27 mouse cellular contexts compared by ENCODE assay signal in the genomic region with DNA sequence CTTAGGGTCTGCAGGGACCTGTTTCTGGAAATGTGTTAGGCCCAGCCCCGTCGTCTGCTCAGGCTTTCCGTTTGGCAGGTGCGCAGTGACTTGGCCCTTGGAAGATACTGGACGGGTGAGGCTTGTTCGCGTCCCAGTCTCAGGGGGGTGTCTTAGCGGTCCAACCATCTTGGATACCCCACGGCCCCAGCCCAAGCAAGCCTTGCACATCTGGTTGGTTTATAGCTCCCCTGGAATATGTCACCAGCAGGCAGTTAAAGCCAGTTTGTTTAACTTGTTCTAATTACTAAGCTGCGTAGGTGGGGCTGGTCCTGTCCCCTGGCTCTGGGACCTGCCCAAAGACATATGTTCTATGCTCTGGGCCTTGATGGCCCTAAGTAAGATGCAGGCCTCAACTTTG.
DNase-seq lines count a peak whose midpoint lies in the region; ATAC-seq and TF ChIP-seq lines count a peak whose summit lies in the region.
"Had no signal": no experiment of that assay in that cellular context is flagged by ENCODE, and none has a peak within 500 bp of the region (broad histone marks: within the 10 kb centered on the region; RNA-seq: fewer than 3 reads in every experiment).

No protein-coding gene starts in this region.

- peak; percentile 66 for DNase-seq in limb, embryonic 10.5 days (ENCODE audit: low spot score)
- no peak for DNase-seq in left cerebral cortex, postnatal 10 days (ENCODE audit: extremely low spot score in 1 of 2, low spot score in 2 of 2)
- DNase-seq in cerebellum, postnatal 4 days (ENCODE audit: low spot score in 2 of 2) = no peak
- DNase-seq in right cerebral cortex, postnatal 10 days (ENCODE audit: low spot score in 2 of 2) = no peak
- DNase-seq: adrenal gland, postnatal 10 days; adrenal gland, postnatal 36 days; cerebellum, adult 18-20 months; cerebellum, adult 9-10 months; cerebellum, postnatal 14 days; forebrain, postnatal 0 days; gastrocnemius, postnatal 25 days; heart, adult 18-20 months; heart, postnatal 10 days; heart, postnatal 36 days had no signal

- TF ChIP-seq CTCF in E14TG2a.4 (conservative IDR thresholded peaks at IDR 0.05; ENCODE audit: low read length) = no peak

- H3K27ac ChIP-seq in embryonic facial prominence, embryonic 13.5 days = 0 out of 2 replicates have a peak overlapping the region, but pooled peaks have one; percentile 48
- H3K27ac ChIP-seq in limb, embryonic 10.5 days = peak overlapping the region; percentile 72
- peak overlapping the region; percentile 33; the same call in 1 of the 2 replicates for H3K27ac ChIP-seq in limb, embryonic 13.5 days
- no peak overlapping the region for H3K27ac ChIP-seq in kidney, embryonic 16.5 days (ENCODE audit: low read length)
- H3K27ac ChIP-seq: embryonic facial prominence, embryonic 15.5 days; heart, embryonic 15.5 days; hindbrain, embryonic 10.5 days; hindbrain, embryonic 13.5 days had no signal

- peaks cover 4% of the 10 kb centered on the region; the same call in 1 of the 2 replicates for H3K27me3 ChIP-seq in E14TG2a.4 (ENCODE audit: insufficient read depth, low read length)
- H3K27me3 ChIP-seq in embryonic facial prominence, embryonic 13.5 days = no peaks in the 10 kb centered on the region
- no peaks in the 10 kb centered on the region for H3K27me3 ChIP-seq in limb, embryonic 10.5 days (ENCODE audit: low read depth, poor library complexity, severe bottlenecking)
- no peaks in the 10 kb centered on the region for H3K27me3 ChIP-seq in limb, embryonic 13.5 days
- H3K27me3 ChIP-seq in kidney, embryonic 16.5 days (ENCODE audit: insufficient read depth, low read length) = no peaks in the 10 kb centered on the region
- H3K27me3 ChIP-seq: embryonic facial prominence, embryonic 15.5 days; heart, embryonic 12.5 days; heart, embryonic 15.5 days; hindbrain, embryonic 13.5 days had no signal

- peaks cover 70% of the 10 kb centered on the region for H3K4me1 ChIP-seq in E14TG2a.4 (replicated peaks; ENCODE audit: low read depth, low read length)
- peaks cover 42% of the 10 kb centered on the region for H3K4me1 ChIP-seq in embryonic facial prominence, embryonic 13.5 days
- peaks cover 58% of the 10 kb centered on the region for H3K4me1 ChIP-seq in limb, embryonic 10.5 days
- peaks cover 43% of the 10 kb centered on the region for H3K4me1 ChIP-seq in limb, embryonic 13.5 days
- H3K4me1 ChIP-seq in kidney, embryonic 16.5 days (ENCODE audit: insufficient read depth, low read length) = peaks cover 7% of the 10 kb centered on the region
- H3K4me1 ChIP-seq: hindbrain, embryonic 13.5 days had no signal

- H3K9ac ChIP-seq in embryonic facial prominence, embryonic 13.5 days = no peak overlapping the region
- H3K9ac ChIP-seq in limb, embryonic 13.5 days = peak overlapping the region; percentile 25; the same call in 1 of the 2 replicates
- no peak overlapping the region for H3K9ac ChIP-seq in kidney, embryonic 16.5 days (replicated peaks; ENCODE audit: low read length)
- H3K9ac ChIP-seq: embryonic facial prominence, embryonic 15.5 days; forebrain, postnatal 0 days; heart, embryonic 12.5 days; heart, embryonic 15.5 days; hindbrain, embryonic 13.5 days had no signal

- no peak overlapping the region for H3K4me2 ChIP-seq in embryonic facial prominence, embryonic 13.5 days
- H3K4me2 ChIP-seq in limb, embryonic 13.5 days (replicated peaks) = no peak overlapping the region
- no peak overlapping the region for H3K4me2 ChIP-seq in kidney, embryonic 16.5 days (replicated peaks; ENCODE audit: low read depth, low read length)
- H3K4me2 ChIP-seq: embryonic facial prominence, embryonic 15.5 days; heart, embryonic 12.5 days; heart, embryonic 15.5 days; hindbrain, embryonic 13.5 days had no signal

- no peaks in the 10 kb centered on the region for H3K36me3 ChIP-seq in E14TG2a.4 (ENCODE audit: insufficient read depth, low read length)
- H3K36me3 ChIP-seq in embryonic facial prominence, embryonic 13.5 days = peaks cover 12% of the 10 kb centered on the region
- peaks cover 24% of the 10 kb centered on the region for H3K36me3 ChIP-seq in limb, embryonic 10.5 days
- H3K36me3 ChIP-seq in limb, embryonic 13.5 days = peaks cover 10% of the 10 kb centered on the region
- H3K36me3 ChIP-seq in kidney, embryonic 16.5 days (ENCODE audit: insufficient read depth, low read length) = no peaks in the 10 kb centered on the region; the same call in 1 of the 2 replicates
- H3K36me3 ChIP-seq: embryonic facial prominence, embryonic 15.5 days; heart, embryonic 12.5 days; heart, embryonic 15.5 days; hindbrain, embryonic 10.5 days; hindbrain, embryonic 13.5 days had no signal

- ATAC-seq in embryonic facial prominence, embryonic 13.5 days (ENCODE audit: insufficient number of reproducible peaks, insufficient read depth, low FRiP score, low TSS enrichment, low read depth) = no peak
- 0 out of 2 replicates have a peak, but pooled peaks have one; percentile 31 for ATAC-seq in limb, embryonic 13.5 days (ENCODE audit: low FRiP score, low read depth)
- ATAC-seq in kidney, embryonic 16.5 days (ENCODE audit: low FRiP score, low TSS enrichment) = no peak
- ATAC-seq: activated CD4-positive, CD25-positive, alpha-beta regulatory T cell, adult 4 months; CD4-positive, CD25-positive, alpha-beta regulatory T cell, adult 4 months; forebrain, embryonic 14.5 days; forebrain, postnatal 0 days; hindbrain, embryonic 16.5 days had no signal

- peaks cover 5% of the 10 kb centered on the region for H3K9me3 ChIP-seq in E14TG2a.4 (ENCODE audit: low read length)
- H3K9me3 ChIP-seq in embryonic facial prominence, embryonic 13.5 days = 0 out of 2 replicates have a peak, but pooled peaks cover 3% of the 10 kb centered on the region
- no peaks in the 10 kb centered on the region; the same call in 1 of the 2 replicates for H3K9me3 ChIP-seq in limb, embryonic 10.5 days (replicated peaks)
- peaks cover 15% of the 10 kb centered on the region for H3K9me3 ChIP-seq in limb, embryonic 13.5 days
- H3K9me3 ChIP-seq in kidney, embryonic 16.5 days (ENCODE audit: low read length) = peaks cover 6% of the 10 kb centered on the region; the same call in 1 of the 2 replicates
- H3K9me3 ChIP-seq: embryonic facial prominence, embryonic 15.5 days; heart, embryonic 15.5 days had no signal

- intact Hi-C loops in left cerebral cortex, postnatal 10 days (cut with DNase I) = no loop called here

- WGBS in embryonic facial prominence, embryonic 13.5 days = 85% methylated on average over 10 of the region's 10 CpGs
- 43% methylated on average over 10 of the region's 10 CpGs for WGBS in limb, embryonic 10.5 days
- WGBS in limb, embryonic 13.5 days = 30% methylated on average over 10 of the region's 10 CpGs
- WGBS in kidney, embryonic 16.5 days = 77% methylated on average over 10 of the region's 10 CpGs

- peak overlapping the region; percentile 20; the same call in 1 of the 2 replicates for H3K4me3 ChIP-seq in E14TG2a.4 (replicated peaks; ENCODE audit: low read length)
- no peak overlapping the region for H3K4me3 ChIP-seq in embryonic facial prominence, embryonic 13.5 days
- H3K4me3 ChIP-seq in limb, embryonic 10.5 days = 0 out of 2 replicates have a peak overlapping the region, but pooled peaks have one; percentile 21
- H3K4me3 ChIP-seq in limb, embryonic 13.5 days = no peak overlapping the region
- H3K4me3 ChIP-seq in kidney, embryonic 16.5 days (ENCODE audit: low read length) = no peak overlapping the region
- H3K4me3 ChIP-seq: embryonic facial prominence, embryonic 15.5 days; heart, embryonic 12.5 days; heart, embryonic 15.5 days; hindbrain, embryonic 10.5 days; hindbrain, embryonic 13.5 days had no signal

Comparison
In these comparisons a context has a peak if more than half of its experiments do, and no peak if none do; other contexts are left out.
1. H3K4me3 ChIP-seq: peak in E14TG2a.4 (single experiment) and limb, embryonic 10.5 days (single experiment); none in embryonic facial prominence, embryonic 13.5 days (single experiment), limb, embryonic 13.5 days (single experiment) and kidney, embryonic 16.5 days (single experiment).